Mouse (Mus musculus): ENCODE data around the gene Gtf2a2.
"Not testable (repeated sequence)": the region's sequence is repeated elsewhere in the genome, so short reads cannot be mapped to it uniquely, and the experiment has no call there.

Gtf2a2 gene

GRCm38 (mm10) chr9:70021610-70022009, 9.3 kb downstream of the Gtf2a2 start:
- no peak for DNase-seq

DNA sequence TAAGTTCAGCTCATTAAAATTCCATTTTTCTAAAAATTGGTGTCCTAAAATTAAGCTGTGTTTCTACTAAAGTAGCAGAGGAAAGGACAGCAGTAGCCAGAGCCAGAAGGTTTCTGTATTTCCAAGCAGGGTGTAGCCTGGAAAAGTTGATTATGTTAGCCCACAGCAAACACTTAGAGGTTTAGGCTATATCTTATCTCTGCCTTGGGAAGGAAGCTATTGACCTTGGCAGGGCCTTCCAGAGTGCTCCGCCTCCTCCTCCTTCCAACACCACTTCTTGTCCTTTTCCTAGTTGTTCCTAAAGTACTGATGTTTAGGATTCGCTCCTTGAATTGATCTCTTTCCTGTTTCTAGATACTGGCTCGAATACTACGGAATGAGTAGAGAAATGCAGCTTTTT, 9.7 kb downstream of the Gtf2a2 start:
- no peak for DNase-seq

DNA sequence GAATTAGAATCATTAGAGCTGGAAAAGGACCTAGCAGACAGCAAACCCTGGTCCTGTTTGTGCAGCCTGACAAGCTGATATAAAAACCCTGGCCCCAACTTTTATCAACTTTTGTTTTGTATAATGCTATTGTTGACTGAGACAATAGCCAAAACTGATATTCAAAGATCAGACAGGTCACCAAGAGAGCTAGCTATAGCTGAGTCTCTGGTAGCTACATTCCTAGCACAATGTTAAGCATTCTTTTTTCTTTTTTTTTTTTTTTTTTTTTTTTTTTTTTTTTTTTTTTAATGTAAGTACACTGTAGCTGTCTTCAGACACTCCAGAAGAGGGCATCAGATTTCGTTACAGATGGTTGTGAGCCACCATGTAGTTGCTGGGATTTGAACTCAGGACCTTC, 11.3 kb downstream of the Gtf2a2 start:
- not testable (repeated sequence) for DNase-seq

GRCm38 (mm10) chr9:70024648-70025047, 12.3 kb downstream of the Gtf2a2 start:
- DNase-seq = no peak

- no peak for DNase-seq
Measured at GRCm38 (mm10) chr9:70025365-70026012, 13.1 kb downstream of the Gtf2a2 start.

DNA sequence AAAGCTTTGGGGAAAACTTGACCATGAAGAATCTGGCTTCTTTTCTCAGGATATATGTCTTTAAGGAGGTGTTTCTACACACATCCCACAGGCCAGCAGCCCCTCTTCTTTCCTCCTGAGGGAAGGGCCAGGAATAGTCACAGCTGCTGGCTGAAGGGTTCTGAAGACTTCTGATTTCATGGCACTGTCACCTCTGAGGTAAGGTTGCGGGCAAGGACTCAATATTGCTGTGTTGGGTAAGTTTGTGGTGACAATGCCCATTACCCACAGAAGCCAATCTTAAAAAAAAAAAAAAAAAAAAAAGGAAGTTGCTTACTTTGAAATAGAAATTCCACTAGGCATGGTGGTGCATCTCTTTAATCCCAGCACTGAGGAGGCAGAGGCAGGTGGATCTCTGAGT, 19.8 kb downstream of the Gtf2a2 start:
- DNase-seq = no peak

- DNase-seq = no peak
Measured at GRCm38 (mm10) chr9:70033056-70033455, 20.7 kb downstream of the Gtf2a2 start.

- DNase-seq = no peak
Measured at GRCm38 (mm10) chr9:70034702-70035101, 22.4 kb downstream of the Gtf2a2 start.

- DNase-seq = no peak
Measured at GRCm38 (mm10) chr9:70036646-70037045, 24.3 kb downstream of the Gtf2a2 start.

DNA sequence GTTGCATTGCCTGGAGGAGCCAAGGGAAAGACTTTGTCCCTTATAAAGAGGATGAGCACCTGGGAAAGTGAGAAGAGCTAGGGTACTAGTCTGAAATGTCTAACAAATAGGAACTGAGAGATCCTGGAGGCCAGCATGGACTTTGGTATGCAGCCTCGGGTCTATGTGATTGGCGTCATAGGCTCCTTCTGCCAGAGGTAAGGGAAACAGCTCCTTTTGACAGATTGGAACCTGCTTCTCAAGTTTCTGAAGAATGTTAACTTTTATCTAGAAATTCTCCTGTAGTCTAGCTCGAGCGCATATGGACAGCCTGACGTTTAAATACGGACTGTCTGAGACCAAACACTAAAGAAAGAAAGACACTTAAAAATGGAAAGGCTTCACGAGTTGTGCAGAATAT, 25.6 kb downstream of the Gtf2a2 start, which contains the start of gene Gcnt3:
TSS of gene Gcnt3 (minus strand) at position 101 of the 400 bp plus-strand sequence.
- no peak for DNase-seq

GRCm38 (mm10) chr9:70039597-70040385, 27.4 kb downstream of the Gtf2a2 start:
- DNase-seq = no peak

DNA sequence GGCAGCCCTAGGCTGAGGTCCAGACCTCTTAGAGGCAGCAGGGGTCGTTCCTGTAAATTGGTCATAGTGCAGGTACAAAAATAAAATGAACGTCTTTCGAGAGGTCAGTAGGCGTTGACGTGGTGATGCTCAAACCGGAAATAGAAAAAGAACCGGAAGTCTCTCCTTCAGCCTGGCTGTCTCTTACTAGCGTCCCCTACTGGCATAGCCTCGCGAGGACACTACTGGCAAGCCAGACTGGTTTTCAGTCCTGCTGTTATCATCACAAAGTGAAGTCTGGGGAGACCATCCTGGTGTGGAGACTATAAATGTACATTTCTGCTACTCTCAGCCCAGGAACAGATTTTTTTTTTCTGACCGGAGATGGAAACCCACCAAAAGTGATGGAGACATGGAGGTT, 28.2 kb downstream of the Gtf2a2 start:
- no peak for DNase-seq

DNA sequence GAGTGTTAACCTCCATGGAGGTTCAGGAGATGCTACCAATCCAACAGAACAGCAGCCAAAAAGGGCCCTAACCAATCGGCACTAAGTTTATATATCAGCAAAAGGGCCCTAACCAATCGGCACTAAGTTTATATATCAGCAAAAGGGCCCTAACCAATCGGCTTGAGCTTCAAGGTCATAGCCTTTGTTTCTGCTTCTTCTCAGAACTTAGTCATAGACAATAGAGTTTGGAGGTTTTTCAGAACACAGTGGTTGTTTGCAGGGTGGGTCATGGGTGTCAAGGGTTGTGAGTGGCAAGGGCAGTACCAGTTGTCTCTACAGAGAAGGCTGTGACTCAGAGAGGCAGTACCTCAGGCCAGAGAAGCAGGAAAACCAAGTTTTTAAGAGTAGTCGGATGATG, 29.8 kb downstream of the Gtf2a2 start:
- no peak for DNase-seq

- DNase-seq = no peak
Measured at GRCm38 (mm10) chr9:70042935-70043334, 30.6 kb downstream of the Gtf2a2 start.

- DNase-seq = no peak
Measured at GRCm38 (mm10) chr9:70044865-70045264, 32.5 kb downstream of the Gtf2a2 start.

DNA sequence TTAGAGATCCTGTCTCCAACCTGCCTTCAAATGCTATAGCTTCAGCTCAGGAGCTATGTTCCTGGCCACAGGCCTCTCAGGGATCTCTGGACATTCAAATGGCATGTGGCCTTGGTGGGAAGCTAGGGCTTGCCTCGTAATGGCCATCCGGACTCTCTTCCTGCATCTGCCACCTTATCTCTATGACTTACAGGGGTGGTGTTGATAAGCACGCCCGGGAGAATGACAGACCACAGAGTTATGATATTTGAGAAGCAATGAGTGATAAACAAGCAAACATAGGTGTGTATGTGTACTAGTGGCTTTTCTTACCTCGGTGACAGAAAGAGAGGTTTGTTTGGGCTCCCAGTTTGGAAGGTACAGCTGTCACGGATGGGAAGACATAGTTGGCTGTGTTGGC, 33.9 kb downstream of the Gtf2a2 start:
- DNase-seq = no peak

DNA sequence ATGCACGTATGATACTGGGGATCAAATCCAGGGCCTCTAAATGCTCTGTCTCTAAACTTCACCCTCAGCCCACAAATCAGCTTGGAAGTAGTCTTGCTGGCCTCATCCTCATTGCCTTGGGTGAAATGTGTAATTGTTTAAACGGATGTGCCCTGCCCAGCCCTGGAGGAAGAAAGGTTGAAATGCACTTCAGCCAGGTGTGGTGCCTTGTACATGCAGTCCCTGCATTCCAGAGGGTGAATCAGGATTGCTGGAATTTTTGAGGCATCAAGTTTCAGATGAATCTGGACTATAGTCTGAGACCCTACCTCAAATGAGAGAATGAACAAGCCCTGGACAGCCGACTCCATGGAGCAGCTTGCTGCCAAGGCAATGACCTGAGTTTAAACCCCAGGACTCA, 35.5 kb downstream of the Gtf2a2 start:
- DNase-seq = no peak

- DNase-seq = no peak
Measured at GRCm38 (mm10) chr9:70048280-70048679, 35.9 kb downstream of the Gtf2a2 start.

- no peak for DNase-seq
Measured at GRCm38 (mm10) chr9:70048751-70049415, 36.5 kb downstream of the Gtf2a2 start.

DNA sequence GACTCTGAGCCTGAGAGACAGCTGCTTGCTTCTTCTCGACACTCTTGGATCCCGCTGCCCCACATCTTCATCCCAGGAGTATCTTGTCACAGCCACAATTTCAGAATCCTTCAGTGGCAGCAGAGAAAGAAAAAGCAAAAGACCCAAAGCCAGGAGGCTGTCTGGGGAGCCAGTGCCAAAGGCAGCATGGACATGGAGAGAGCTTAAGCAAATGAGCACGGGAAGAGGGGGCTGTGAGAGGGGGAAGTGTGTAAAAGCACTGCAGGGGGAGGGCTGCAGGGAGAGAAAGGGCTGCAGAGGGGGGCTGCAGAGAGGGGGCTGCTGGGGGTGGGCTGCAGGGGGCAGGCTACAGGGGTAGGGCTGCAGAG, 37.0 kb downstream of the Gtf2a2 start:
- no peak for DNase-seq

DNA sequence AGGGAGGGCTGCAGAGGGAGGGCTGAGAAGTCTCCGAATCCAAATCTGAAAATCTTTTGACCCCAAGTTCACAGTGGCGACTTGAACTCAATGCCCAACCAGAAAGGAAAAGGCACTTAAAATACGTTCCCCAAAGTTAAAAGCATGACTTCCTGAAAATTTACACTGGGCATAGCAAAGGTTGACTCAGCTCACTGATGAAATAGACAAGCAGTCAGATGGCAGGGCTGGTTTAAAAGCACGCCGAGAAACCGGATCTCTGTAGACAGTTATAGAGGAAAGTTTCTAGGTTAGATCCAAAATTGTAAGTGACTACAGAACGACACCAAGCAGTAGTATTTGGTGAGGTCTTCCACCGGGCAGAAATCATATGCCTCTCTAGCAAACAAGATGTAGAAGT, 37.5 kb downstream of the Gtf2a2 start:
- no peak for DNase-seq

DNA sequence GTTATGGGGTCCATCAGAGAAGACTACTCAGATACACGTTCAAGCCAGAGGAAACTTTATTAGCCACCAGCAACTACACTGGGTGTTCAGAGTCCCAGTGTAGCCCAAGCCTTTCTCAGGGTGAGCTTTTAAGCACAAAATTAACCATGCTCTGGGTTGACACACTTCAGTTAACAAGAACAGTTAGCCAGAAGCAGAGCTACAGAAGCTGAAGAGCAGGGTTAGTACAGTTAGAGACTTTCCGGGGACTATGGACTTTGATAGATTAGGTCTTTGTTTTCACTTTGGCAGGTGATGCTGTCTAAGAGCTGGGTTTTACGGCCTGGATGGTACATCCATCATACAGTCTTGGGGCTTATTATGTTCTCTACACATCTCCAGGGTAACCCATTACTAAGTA, 40.4 kb downstream of the Gtf2a2 start:
- no peak for DNase-seq

- no peak for DNase-seq
Measured at GRCm38 (mm10) chr9:70053411-70053810, 41.1 kb downstream of the Gtf2a2 start.

DNA sequence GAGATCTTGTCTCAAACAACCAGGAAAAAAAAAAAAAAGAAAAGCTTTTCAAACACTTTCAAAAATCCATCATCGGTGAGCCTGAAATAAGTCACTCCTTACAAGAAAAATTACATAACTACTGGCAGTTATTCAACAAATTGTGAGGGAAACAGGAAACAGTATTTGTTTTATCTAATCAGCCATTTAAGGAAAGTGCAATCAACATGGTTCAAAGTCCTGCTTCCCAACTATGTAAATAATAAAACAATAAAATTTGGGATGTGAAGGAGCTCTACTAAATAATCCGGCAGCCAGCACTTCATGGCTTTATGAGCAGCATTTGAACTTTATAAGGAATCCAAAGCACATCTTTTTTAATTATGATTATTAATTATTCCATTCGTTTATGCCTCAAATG, 49.7 kb downstream of the Gtf2a2 start:
- no peak for DNase-seq
